Mouse (Mus musculus) layer of hippocampus, adult 2 months (tissue): Measurements from ENCODE around the gene Slc17a7. TPM values are rescaled to one million over a fixed set of nuclear protein-coding genes. Genes with fewer than 3 reads are reported as not detected.

Experiments
- DNase-seq, 2 experiments: peaks; one replicate each; pipeline ENCODE4 v3.0.0; 2022; ENCODE audit warnings: low spot score in 2 of 2
- H3K27ac ChIP-seq: fragments of 200-600 bp; 2 replicates; pipeline ENCODE4 v1.8.1; 2022
- H3K4me3 ChIP-seq: fragments of 200-600 bp; 2 replicates; pipeline ENCODE4 v1.8.1; 2022; ENCODE audit warnings: mild to moderate bottlenecking
- CTCF ChIP-seq: fragments of 200-600 bp; conservative IDR thresholded peaks from 2 replicates; pipeline ENCODE4 v1.8.1; 2022; ENCODE audit warnings: antibody characterized with exemption, mild to moderate bottlenecking, moderate library complexity
- total RNA-seq, 2 experiments: library from RNA; stranded (reverse); gene quantifications; 2 replicates each; pipeline ENCODE4 v1.2.3; 2021

Gene Slc17a7
- total RNA-seq, 2 experiments from 2014 or later, result 1,342 to 1,423 TPM

DNA sequence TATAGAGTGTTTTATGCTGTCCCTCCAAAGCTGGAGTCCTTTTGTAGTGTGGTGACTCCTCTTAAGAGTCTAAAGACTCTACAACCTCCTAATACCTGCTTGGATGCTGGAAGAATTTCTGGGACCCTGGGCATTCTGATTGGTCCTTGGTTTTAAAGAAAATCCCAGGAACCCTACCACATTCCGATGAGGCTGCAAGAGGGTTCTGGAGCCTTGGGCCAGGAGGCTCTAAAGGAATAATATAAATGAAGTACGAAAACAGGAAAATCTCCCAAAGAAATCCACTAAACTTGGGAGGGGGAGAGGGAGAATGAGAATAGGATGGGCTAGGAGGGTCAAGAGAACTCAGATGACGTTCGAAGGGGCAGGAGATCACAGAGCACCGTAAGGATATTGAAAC is 10.2 kb upstream of the Slc17a7 start:
- H3K27ac ChIP-seq, result peak overlapping the region; percentile 97
- H3K4me3 ChIP-seq, result peak overlapping the region; percentile 97
- DNase-seq, result no peak

GRCm38 (mm10) chr7:45154096-45154992 is 9.4 kb upstream of the Slc17a7 start, which contains the start of the genes Pih1d1 and Aldh16a1:
Gene Pih1d1, plus strand, starts transcription at chr7:45154303.
Gene Aldh16a1, minus strand, starts transcription at chr7:45154584.
- H3K4me3 ChIP-seq, result peak within 1 kb of the TSS; percentile 97
- TF ChIP-seq CTCF, result peak; percentile 78
- H3K27ac ChIP-seq, result peak within 1 kb of the TSS; percentile 97
- peak; percentile 96 for DNase-seq

More for the DNA sequence above, 10.2 kb upstream of the Slc17a7 start:
- TF ChIP-seq CTCF, result no peak

DNA sequence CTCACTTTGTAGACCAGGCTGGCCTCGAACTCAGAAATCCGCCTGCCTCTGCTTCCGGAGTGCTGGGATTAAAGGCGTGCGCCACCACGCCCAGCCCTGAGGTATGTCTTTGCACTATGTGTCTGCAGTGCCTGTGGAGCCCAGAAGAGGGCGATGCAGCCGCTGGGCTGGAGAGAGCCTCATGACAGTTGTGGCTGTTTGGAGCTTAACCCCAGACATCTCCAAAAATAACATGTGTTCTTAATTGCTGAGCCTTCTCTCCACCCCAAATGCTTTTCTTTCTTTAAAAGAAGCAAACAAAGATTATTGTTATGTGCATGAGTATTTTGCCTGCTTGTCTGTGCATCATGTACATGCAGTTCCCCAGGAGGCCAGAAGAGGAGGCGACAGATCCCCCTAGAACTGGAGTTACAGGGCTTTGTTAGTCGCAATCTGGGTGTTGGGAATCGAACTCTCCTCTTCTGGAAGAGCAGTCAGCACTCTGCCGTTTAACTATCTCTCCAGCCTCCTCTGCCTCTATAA is 8.7 kb upstream of the Slc17a7 start:
- no peak for DNase-seq
- Histone ChIP-seq H3K4me3 (peak overlapping the region; percentile 97), H3K27ac (peak overlapping the region; percentile 97)
- peak; percentile 75 for TF ChIP-seq CTCF

DNA sequence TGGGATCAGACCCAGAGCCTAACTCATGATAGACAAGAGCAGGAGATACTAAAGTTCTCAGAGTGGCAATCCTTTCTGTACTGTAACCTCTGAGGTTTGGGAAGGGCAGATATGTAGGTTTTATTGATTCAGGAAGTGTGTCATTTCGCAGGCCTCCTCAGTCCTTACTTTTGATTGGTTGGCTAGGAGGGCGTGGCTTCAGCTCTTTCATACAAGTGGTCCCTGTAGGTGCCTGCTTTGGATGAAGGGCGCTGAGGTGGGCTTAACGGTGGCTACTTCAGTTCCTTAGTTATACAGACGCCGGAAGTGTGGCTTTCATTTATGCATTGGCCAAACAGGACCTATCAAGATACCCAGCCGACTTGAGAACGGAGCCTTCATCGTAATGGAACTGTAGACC is 8.2 kb upstream of the Slc17a7 start:
- no peak overlapping the region; the same call in 1 of the 2 replicates for H3K27ac ChIP-seq
- no peak for TF ChIP-seq CTCF
- no peak for DNase-seq
- H3K4me3 ChIP-seq, result no peak overlapping the region

DNA sequence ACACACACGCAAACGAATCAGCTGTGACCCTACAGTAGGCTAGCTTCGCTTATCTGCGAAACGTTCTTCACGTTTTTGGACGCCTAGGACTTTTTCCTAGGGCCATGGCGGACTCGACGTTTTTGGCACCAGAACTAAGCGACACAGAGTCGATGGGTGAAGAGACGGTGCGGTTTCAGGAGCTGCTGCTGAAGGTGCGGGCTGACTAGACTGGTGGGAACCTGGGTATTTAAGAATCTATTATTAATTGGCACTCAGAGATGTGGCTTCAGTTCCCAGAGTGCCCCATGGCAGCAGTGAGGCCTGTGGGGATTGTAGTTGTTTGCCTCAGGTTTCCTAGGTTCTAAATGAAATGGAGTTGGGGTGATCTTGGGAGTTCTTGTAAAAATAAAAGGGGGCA is 7.5 kb upstream of the Slc17a7 start:
- no peak overlapping the region for H3K27ac ChIP-seq
- TF ChIP-seq CTCF, result no peak
- H3K4me3 ChIP-seq, result no peak overlapping the region
- DNase-seq, result no peak

GRCm38 (mm10) chr7:45157459-45157858 is 6.3 kb upstream of the Slc17a7 start:
- no peak for DNase-seq

DNA sequence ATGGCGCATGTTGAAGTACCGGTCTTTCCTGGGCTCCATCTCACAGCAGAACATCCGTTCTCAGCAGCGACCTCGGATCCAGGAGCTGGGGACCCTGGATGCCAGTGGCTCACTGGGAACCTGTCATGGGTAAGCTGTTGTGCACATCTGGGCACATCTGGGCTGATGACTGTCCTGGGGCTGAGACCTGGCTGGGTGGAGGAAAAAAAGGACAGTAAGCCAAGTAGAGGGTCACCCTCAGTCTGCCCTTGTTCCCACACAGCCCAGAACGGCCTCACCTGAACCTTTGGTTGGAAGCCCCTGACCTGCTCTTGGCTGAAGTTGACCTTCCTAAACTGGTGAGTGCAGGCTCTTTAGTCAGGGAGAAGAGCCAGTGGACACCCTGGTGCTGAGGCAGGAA is 4.8 kb upstream of the Slc17a7 start:
- H3K27ac ChIP-seq, result no peak overlapping the region
- no peak overlapping the region for H3K4me3 ChIP-seq
- TF ChIP-seq CTCF, result no peak

More at GRCm38 (mm10) chr7:45157459-45157858, 6.3 kb upstream of the Slc17a7 start:
- H3K27ac ChIP-seq, result peak overlapping the region; percentile 49; the same call in 1 of the 2 replicates
- H3K4me3 ChIP-seq, result no peak overlapping the region
- TF ChIP-seq CTCF, result no peak

GRCm38 (mm10) chr7:45160316-45160800 is 3.4 kb upstream of the Slc17a7 start:
- Histone ChIP-seq H3K4me3 (no peak overlapping the region), H3K27ac (0 out of 2 replicates have a peak overlapping the region, but pooled peaks have one; percentile 43)
- TF ChIP-seq CTCF, result no peak
- DNase-seq, result no peak

More for the DNA sequence above, 4.8 kb upstream of the Slc17a7 start:
- no peak for DNase-seq

DNA sequence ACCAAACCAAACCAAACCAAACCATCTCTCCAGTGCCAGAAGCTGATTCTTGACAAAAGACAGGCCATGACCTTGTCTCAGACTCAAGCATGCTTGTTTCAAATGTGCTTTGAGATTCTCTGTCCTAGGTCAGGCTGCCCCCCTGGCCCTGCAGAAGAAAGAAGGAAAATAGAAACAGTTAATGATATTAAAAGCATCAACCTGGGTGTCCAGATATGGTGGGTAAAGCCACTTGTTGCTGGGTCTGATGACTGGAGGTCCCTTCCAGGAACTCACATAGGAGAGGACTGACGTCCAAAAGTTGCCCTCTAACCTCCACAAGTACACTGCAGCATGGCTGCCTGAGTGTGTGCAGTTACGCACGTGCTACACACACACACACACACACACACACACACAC is 2.9 kb upstream of the Slc17a7 start:
- DNase-seq, result no peak
- Histone ChIP-seq H3K27ac (peak overlapping the region; percentile 43; the same call in 1 of the 2 replicates), H3K4me3 (no peak overlapping the region)
- TF ChIP-seq CTCF, result no peak

GRCm38 (mm10) chr7:45161612-45162473 is 1.9 kb upstream of the Slc17a7 start:
- peak overlapping the region; percentile 50 for H3K4me3 ChIP-seq
- DNase-seq, result peak; percentile 95 to 97
- peak overlapping the region; percentile 94 for H3K27ac ChIP-seq
- peak; percentile 85 for TF ChIP-seq CTCF

GRCm38 (mm10) chr7:45162551-45162950 is 1.2 kb upstream of the Slc17a7 start:
- TF ChIP-seq CTCF, result no peak
- DNase-seq, result peak in 1 of 2 experiments; percentile 69
- peak overlapping the region; percentile 50 for H3K4me3 ChIP-seq
- peak overlapping the region; percentile 94 for H3K27ac ChIP-seq

DNA sequence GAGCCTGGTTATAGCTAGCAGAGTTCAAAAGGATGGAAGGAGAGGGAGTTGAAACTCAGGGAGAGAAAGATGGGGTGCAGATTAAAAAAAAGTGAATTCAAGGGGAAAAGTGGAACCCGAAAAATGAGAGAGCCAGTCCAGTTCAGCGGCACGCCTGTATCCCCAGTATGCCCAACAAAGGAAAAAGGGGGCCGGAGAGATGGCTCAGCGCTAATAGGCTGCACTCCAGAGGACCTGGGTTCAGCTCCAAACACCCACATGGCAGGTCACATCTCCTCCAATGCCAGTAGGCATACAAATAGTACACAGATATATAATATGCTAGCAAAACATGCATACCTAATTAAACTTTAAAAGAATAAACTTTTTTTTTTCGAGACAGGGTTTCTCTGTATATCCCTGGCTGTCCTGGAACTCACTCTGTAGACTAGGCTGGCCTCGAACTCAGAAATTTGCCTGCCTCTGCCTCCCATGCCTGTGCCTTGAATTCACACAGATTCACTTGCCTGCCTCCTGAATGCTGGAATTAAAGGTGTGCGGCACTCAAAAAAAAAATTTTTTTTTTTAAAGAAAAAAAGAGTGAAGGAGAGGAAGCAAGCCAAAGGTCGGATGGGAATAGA is 643 bp upstream of the Slc17a7 start:
- DNase-seq, result no peak
- Histone ChIP-seq H3K4me3 (peak overlapping the region; percentile 62), H3K27ac (peak overlapping the region; percentile 94)
- TF ChIP-seq CTCF, result no peak
